Mouse (Mus musculus) A20 (cell line): Measurements from ENCODE around the gene Hes7.

Experiments
- DNase-seq: peaks from one replicate; pipeline ENCODE4 v3.0.0-alpha.2; 2011; ENCODE audit warnings: low read depth, low spot score

Hes7 gene

DNA sequence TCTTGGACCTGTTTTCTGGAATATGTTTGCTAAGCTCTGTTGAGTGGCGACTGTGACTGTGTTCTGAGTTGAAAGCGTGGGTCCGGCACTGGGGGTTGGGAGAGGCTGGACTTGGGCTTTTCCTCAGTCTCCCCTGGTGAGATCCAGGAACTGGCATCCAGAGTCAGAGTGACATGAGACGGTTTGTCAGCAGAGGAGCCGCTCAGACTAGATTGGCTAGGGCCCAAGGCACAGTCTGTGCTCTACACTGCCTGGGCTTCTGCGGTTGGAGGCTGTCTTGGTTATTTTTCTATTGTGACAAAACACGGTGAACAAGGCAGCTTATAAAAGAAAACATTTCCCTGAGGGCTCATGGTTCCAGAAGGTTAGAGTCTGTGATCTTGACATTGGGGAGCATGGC is 27.3 kb downstream of the Hes7 start:
- DNase-seq = no peak

- no peak for DNase-seq
Measured at GRCm38 (mm10) chr11:69148451-69148960, 28.3 kb downstream of the Hes7 start.

- DNase-seq = no peak
Measured at GRCm38 (mm10) chr11:69149728-69150127, 29.5 kb downstream of the Hes7 start.

DNA sequence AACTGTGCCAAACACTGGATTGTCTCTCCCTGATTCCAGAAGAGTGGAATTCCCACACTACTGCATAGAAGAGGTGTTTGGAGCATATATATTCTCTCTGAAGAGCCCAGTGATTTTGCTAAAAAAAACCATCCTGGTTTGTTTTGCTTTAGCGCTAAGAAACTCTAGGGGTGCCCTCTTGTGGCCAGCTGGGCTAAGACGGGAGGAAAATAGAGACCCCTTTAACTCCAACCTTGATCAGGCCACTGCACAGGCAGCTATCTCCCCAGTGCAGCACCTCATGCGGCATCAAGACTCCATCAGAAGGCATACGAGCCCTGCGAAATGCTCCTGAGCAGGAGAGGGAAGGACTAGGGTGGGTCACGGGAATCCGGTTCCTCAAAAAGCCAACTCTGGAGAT is 30.2 kb downstream of the Hes7 start:
- DNase-seq = peak; percentile 60

GRCm38 (mm10) chr11:69151004-69151403 is 30.8 kb downstream of the Hes7 start:
- DNase-seq = no peak

- DNase-seq = no peak
Measured at GRCm38 (mm10) chr11:69153831-69154230, 33.6 kb downstream of the Hes7 start.

GRCm38 (mm10) chr11:69155351-69155750 is 35.1 kb downstream of the Hes7 start:
- no peak for DNase-seq

DNA sequence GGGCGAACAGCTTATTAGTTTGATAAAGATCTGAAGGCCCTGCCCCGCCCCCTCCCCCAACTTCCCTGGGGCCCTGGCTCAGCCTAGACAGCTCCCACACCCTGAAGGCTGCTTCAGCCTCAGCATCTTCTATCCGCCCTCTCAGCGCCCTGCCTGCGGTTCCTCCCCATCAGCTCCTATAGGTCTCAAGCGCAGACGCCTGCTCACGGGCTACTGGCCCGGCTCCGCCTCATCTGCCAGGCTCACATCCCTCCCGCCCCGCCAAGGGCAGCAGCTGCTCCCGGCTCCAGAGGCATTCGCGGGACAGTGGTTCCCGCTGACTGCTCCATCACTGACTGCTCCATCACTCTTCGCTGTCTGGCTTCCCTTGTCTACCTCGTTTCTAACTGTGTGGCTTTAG is 36.6 kb downstream of the Hes7 start, which contains the start of gene Alox12b:
TSS of gene Alox12b (plus strand) at position 190 of the 400 bp plus-strand sequence.
- DNase-seq = no peak

GRCm38 (mm10) chr11:69169313-69169712 is 49.1 kb downstream of the Hes7 start:
- no peak for DNase-seq

DNA sequence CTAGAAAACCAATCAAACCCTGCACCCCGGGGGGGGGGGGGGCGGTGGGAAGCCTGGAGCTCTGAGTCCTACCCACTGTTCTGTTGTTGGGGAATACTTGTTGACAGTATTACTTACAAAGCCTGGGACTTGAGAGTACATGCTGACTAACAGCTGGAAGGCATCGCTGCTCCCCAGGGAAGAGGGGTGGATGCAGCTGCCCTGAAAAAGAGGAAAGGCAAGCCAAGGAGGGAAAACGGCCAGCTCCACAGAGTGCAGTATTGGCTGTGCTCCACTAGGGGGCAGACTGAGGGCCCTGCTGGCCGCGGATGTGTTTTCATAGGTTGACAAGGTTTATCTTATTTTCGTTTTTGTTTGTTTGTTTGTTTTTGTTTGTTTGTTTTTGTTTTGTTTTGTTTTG is 51.4 kb downstream of the Hes7 start:
- DNase-seq = peak; percentile 54

- no peak for DNase-seq
Measured at GRCm38 (mm10) chr11:69172606-69173005, 52.4 kb downstream of the Hes7 start.
